Mouse (Mus musculus) retina, postnatal 1 day (tissue): ENCODE data around the gene Lama1.

Experiments used
- DNase-seq: peaks from one replicate; pipeline ENCODE4 v3.0.0-alpha.2; 2012

Gene Lama1

DNA sequence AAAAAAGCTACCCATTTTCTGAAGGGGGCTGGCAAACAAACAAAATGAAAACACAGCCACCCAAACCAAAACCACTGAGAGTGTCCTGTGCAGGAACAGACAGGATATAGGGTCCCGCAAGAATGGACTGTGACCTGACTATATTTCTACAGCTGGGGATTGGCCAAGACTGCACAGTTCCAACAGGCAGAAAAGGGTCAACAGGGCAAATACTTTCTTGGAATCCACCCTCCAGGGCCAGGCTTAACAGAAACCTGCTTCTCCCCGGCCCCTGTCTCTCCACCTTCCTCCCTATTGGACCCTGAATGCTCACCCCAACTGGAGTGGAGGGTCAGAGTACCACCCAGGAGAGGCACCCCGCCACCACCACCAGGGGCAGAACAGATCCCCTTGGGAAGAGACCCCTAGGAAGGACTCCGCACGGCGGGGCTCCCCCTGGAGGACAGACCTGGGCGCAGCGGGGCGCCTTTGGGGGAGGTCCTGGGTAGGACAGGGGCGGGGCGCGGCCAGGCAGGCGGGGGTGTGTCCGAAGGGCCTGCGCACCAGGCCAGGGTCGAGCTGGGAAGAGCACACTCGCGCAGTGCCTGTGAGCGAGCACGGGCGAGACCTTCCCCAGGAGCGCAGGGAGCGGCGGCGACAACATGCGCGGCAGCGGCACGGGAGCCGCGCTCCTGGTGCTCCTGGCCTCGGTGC is at the start of gene Lama1:
TSS of gene Lama1 (plus strand) at position 566 of the 693 bp plus-strand sequence.
- peak; percentile 94 for DNase-seq

DNA sequence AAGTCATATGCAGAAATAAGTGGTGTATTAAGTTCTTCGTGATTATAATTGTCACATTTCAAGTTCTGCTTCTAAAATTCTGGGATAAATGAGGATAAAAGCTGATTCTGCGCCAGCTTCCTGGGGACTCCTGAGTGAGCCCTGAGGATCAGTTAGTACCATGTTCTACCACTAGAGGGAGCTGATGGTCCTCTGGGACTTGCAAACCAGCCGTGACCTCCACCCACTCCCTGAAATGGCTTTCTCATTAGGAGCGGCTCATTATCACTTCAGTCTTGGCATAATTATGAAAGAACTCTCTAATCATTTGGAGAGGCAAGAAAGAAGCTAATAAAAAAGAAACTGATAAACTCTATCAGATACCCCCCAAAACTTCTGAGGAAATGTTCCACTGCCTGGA is 45.6 kb upstream of the Lama1 start:
- DNase-seq = peak; percentile 89

DNA sequence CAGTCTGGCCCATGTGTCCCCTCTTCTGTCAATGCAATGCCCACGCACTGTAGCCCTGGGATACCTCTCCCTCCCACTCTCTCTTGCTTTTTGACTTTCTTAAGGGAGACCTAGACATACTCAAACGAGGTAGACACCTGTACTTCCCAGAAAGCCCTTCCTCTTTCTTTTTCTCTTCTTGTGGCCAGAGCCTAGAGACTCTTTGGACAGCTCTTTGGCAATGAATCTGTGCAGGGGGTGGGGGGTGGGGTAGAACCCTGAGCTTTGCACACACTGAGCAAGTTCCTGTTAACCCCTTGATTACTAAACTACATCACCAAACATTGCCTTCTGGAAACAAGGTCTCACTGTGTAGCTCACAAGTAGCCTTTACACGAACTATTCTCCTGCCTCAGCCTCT is 32.8 kb upstream of the Lama1 start:
- DNase-seq = no peak

DNA sequence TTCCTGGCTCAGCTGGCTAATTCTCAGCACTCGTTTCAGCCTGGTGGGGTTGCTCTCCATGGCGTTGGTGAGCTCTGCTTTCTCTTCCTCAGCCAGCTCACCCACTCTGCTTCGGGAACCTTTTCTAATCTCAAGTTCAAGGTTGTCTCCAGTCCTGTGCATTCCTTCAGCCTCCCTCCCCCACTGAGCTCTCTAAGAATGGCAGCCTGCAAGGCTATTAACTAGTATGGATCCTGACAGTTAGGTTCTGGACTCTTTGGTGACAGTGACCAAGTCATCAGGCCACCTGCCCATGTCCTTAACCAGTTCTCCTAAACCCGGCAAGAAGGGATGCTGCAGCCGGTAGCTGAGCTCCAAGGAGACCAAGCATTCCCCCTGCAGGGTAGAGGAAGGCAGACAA is 30.1 kb upstream of the Lama1 start:
- DNase-seq = no peak

DNA sequence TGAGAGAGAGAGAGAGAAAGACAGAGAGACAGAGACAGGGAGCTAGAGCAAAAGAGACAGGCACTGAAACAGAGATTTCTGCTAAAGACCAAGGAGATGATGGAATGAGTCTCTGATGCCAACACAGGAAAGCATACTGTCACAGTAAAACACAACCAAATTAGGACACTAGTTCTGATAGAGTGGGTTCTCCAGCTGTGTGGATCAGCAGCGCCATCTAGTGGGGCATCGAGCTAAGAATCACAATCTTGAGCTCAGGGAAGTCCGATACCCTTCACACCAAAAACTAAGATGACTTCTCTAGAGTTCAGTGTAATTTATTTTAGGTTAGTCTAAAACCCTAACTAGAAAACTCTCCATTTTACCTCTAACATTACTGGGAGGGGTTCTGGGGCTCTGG is 29.1 kb upstream of the Lama1 start:
- peak; percentile 80 for DNase-seq

DNA sequence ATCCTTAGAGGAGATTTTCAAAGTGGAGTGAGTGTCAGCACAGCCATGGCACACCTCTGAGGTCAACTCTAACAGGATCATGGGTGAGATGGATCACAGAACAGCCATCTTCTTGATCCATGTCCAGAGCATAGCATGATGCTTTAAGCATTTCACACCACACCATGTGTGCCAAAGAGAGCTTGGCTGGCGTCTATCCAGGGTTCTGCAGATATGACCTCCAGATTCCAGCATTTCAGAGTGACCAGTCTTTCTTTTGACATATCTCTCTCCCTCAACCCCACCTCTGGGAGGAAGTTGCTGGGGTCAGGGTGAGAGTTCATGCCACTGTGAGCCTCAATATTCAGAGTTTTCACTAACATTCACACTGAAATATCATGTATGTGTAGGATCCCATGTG is 18.5 kb upstream of the Lama1 start:
- no peak for DNase-seq

DNA sequence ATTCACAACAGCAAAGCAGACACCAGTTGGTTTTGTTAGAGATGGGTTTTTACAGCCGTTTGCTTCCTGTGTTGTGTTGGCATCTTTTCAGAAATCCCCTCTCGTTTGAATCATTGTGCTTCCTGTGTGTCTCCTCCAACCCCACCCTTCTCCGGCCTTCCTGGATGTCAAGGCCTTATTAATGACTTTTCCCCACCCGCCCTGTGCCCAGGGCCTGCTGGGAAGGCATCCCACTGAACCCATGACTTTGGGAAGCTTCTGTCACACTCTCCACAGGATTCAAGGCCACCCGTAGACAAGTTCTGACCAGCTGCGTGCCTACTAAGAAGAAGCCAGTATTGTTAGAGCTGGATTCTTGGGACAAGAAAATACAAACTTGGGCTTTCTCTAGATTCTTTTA is 16.0 kb upstream of the Lama1 start:
- no peak for DNase-seq

DNA sequence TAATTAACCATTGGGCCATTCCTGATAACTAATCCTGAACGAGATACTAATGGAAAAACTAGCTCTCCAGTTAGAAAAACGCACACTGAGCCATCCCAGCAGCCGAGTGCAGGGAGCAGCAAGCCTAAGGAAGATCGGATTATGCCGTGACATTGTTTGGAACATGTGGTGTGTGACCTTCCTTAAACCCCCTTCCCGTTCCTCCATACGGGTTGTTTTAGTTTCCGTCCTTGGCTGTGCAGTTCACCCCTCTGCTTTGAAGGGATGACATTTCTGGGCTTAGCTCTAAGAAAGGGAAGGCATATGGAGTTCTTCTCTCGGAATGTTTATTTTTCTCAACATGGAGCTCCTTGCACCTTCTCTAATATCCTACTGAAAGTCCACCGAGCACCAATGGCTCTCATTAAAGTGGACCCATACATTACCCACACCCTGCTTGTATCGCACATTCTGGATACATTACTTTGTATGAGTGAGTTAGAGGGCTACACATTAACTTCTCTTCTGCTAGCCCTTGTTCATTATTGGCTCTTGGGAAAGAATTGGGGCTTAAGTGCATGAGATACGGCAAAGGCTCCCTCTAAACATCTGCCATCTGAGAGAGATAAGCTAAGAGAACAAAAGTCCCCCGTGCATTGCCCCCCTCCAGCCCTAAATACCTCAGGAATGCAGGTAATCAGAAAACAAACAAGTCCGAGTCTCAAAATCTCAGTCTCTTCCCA is 11.9 kb upstream of the Lama1 start:
- DNase-seq = no peak

DNA sequence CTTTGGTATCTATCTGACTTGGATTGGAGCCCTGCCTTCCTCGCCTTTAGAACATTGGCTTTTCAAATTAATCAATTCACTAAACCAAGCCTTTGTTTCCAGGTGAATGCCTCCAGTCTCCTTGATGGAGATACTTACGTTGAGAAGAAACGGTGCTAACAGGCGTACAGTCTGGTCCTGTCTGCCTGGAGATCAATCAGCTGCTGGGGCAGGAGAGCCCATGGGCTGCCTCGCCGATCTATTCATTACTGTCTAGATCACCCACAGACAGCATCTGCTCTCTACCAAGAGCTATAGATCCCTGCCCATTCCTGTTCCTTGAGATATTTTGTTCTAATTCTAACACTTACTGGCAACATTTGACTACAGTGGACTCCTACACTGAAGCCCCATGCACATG is 9.6 kb upstream of the Lama1 start:
- DNase-seq = no peak

DNA sequence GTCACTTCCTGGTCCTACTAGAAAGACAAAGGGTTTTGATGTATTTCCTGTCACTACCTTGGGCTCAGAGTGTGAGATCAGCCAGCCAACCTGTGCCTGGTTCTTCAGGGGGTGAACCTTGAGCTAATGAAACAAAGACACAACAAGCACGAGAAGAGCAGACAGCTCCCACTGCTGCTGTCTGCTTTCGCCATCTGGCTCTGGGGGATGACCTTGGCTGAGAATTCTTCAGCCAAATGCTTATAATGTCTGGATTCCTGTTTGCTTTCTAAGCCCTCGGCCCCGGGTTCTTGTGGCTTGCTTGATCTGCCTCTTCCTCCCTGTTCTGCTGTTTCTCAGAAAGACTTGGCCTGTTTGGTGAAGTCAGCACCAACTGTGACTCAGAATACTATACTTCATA is 6.4 kb upstream of the Lama1 start:
- no peak for DNase-seq

DNA sequence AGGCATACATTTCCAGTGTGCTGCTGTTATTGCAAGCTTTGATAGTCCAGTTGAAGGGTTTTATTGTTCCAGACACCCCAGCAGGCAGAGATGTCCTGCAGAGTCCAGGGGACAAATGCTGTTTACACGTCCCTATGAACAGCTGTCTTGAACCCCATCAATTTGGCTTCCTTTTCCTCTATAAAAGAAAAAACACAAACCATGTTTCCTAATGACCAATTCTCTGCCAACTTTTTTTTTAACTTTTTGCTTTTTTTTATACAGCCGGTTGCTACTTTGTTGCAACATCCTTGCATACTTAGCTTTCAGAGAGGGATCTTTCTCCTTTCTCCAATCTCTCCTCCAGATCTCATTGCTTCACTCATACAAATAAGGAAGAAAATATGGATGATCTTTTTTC is 4.4 kb upstream of the Lama1 start:
- no peak for DNase-seq

DNA sequence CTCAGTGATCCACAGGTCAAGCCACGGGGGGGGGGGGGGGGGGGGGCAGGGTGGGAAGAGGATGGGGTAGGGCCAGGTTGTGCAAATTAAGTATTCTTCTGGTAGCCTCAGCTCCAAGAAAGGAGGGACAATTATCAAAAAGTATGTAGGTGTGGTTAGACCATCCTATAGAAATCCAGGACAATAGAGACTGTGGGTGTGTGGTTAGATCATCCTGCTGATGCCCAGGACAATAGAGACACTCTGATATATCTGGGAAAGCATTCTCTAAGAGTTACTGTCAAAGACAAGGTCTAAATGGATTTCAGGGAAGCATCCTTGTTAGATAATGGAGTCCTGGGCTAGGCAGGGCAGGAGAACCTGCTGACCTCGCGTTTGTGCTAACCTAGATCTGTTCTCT is 3.2 kb upstream of the Lama1 start:
- DNase-seq = no peak

DNA sequence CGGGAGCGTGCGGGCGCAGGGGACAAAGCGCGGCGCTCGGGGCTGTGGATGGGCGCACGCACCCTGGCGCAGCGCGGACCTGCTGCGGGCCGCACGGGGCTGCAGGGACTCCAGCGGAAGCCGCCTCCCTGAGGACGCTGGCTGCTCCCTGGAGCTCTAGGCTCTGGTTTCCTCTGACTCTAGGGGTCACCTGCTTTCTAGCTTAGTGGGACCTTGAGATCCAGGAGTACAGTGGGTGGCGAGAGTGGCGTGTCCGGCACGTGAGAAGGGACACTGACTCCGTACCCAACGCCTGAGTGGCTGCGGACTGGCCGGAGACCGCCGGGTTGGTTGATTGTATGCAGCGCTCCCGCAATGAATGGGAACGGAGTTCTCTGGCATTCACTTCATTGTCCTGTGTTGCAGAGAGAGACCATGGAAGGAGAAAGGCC is 417 bp downstream of the Lama1 start:
- DNase-seq = peak; percentile 60

DNA sequence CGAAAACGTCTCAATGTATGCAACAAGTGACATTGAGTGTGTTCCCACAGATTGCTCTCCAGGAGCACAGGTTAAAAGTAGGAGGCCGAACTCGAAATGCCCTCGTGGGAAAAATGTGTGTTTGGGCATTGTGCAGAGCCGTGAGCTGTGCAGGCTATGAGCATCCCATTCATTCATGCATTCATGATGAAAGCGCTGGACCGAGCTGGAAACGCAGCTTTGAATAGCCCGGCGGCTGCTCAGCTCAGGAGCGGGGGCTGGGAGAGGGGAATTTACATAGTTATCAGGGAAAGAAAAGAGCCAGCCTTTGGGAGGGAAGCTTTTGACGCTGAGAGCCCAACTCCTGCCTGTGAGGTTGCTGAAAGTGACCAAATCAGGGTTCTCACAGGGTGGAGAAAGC is 1.2 kb downstream of the Lama1 start:
- peak; percentile 90 for DNase-seq

DNA sequence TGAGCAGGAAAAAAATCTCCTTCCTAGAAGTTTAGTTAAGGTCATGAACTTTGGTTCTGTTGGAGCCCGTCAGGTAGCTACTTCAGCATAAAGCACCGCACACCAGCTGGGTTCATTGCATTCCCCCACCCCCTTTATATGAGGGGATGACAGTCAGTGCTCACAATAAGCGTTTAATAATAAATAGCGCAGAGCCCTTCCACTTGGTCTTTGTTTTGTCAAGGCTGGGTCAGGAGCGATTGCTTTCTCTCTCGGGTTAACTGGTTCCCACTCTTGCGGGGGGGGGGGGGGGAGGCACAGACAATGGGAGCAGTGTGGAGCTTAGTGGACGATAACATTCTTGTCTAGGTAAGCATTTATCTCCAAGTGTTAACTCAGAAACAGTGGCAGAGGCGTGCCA is 4.7 kb downstream of the Lama1 start:
- DNase-seq = peak; percentile 80

DNA sequence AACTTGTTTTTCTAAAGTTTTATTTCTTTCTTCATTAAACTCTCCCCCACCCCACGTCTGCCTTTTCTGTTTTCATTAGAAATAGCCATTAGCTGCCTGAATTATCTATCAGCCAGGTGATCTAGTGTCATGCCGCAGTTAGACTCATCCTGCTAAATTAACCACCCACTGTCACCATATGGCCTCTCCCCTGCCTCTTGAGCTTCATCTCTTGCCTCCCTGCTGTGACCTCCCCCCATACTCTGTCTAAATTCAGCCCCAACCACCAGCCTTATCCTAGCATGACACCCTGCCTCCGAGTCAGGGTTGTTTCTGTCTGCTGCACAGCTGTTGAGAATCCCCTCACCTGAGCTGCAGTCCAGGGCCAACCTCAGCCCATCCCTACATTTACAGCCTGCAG is 5.9 kb downstream of the Lama1 start:
- no peak for DNase-seq

DNA sequence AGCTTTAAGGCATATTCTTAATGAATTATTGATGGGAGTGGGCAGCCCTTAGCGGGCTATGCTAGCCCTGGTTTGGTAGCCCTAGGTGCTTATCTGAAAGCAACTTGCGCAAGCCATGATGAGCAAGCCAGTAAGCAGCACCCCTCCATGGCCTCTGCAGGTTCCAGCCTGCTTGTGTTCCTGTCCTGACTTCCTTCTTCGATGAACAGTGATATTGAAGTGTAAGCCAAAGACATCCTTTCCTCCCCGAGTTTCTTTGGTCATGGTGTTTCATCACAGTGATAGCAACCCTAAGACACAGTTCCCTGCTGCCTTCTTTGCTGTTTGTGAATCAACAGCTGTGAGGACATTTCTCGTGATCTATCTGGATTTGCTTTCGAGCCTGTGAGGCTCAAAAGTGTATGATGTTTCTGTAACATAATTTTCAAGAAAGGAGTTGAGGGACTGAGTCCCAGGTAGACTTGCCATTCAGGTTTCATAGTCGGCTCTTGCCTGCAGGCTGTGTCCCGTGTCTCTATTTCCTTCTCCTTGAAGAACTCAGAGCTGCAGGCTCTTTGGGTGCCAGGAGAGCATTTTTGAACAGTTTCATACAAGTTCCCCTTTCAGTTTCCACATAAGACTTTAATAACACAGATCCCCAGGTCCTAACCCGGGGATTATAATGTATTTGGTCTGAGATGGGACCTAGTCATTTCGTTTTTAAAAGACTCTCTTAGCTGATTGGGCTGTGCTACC is 8.1 kb downstream of the Lama1 start:
- no peak for DNase-seq

DNA sequence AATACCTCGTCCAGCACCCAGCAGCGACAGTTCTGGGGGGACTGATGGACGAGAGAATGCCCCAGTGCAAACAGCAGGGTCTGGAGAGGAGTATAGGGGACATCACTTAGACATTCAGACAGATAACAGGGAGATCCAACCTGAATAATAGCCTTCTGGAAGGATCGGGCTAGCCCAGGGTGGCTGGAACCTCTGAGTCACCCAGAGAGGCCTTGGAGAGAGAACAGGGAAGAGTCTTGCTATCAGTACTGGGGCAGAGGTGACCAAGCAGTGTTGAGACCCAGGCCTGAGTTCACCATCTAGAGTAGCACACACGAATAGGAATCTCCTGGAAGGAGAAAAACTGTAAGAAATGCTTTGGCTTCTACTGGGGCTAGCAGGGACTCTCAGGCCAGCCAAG is 9.3 kb downstream of the Lama1 start:
- DNase-seq = no peak

DNA sequence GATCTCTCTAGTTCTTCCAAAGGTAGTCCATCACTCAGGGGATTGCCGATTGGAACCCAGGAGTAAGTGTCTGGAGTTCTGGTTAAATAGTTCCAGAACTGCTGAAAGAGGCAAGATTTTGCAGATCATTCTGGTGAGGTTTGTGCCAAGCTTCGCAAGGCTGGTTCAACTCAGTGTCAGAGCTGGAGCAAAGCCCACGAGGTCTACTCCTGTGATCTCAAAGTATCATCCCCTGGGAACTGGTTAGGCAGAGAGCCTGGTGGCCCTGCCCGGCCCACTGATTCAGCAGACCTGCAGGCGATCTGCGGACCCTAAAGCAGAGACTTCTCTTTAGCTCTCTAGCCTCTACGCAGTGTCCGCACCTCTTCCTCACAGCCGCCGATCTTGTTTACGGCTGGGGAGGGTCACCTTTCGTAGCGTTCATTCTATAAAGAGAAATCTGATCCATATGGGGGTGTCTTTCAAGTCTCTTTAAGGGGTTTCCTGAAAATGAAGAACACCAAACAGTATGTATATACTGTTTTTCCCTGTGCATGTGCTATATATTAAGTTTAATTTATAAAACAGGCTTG is 10.8 kb downstream of the Lama1 start:
- no peak for DNase-seq

DNA sequence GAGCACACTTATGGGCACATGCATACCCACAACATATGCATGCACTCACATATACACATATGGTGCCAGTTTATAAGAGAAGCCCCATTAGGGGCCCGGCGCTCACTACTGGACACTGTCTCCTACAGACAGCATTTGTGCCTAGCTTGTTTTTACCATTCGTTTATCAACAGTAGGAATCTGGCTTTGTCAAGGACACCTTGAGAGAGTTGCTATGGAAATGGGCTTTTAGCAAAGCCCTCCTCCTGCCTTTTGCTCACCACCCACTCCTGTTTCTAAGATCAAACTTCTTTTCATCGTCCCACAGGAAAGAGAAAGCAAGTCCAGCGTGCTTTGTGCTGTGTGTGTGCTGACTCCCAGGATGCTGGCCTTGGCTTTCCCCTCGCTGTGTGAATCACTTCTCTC is 13.3 kb downstream of the Lama1 start:
- DNase-seq = no peak

DNA sequence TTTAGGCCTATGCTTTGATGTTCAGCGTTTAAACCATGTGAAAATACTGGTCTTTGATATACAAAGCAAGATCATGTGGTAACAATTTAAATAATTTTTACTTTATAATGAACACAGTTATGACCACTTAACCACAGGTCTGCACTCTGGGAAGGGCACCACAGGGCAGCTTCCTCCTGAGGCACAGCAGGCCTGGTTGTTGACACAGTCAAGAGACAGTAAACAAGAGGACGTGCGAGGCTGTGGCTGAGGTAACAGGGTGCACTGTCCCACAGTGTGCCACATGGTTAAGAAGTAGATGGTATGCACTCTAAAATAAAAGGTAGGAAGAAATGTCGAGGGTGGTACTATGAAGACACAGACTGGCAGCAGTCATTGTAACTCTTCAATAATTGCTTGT is 14.3 kb downstream of the Lama1 start:
- DNase-seq = no peak

DNA sequence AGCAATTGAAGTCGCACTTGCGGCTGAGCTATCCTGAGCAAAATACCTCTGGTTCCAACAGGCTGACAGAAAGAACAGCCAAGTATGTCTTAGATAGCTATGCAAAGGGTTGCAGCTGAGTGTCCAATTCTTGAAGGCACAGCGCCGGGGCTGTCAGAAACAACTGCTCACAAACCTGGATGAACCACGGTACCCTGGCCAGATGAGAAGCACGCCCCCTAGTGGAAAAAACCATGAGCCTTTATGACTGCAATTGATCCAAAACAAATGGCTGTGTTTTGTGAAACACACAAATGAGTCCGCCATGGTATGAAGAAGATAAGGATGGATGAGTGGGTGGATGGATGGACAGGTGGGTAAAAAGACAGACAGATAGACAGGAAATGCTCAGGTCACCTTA is 15.9 kb downstream of the Lama1 start:
- DNase-seq = no peak

DNA sequence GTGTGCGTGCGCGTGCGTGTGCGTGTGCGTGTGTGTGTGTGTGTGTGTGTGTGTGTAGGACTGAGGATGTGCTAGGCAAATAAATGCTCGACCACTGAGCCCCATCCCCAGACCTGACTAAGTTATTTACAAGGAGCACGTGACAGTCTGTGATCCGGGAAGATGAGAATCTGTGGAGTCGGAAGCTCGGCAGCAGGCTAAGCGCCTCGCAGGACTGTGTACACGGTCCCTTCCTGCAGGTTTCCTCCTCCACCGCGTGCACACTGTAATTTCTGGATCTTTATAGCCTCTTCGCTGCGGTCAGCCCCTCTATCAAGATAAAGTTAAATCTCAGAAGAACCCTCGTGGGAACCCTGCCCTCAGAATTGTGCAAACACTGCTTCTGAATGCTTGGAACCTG is 18.4 kb downstream of the Lama1 start:
- no peak for DNase-seq

DNA sequence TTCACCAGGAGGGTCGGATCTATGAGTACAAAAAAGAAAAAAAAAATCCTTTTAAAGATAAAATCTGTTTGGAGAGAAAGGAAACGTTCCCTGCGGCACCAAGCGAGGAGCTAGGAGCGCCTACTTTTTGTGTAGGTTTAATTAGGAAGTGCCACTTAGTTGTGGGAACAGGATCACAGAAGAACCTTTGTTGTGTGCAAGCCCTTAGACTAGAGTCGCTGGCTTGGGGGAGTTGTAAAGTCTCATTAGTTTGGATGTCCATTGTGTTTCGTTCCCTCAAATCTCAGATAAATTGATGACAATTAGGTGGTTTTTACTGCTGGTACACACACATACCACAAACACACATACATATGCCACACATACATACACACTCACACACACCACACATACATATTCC is 25.0 kb downstream of the Lama1 start:
- peak; percentile 85 for DNase-seq
